Mouse (Mus musculus) kidney, postnatal 10 days (tissue): ENCODE data around the gene Entpd7.

ENCODE experiments used
- DNase-seq: peaks from one replicate; pipeline ENCODE4 v3.0.0; 2021; ENCODE audit warnings: mixed read lengths

The Entpd7 gene

DNA sequence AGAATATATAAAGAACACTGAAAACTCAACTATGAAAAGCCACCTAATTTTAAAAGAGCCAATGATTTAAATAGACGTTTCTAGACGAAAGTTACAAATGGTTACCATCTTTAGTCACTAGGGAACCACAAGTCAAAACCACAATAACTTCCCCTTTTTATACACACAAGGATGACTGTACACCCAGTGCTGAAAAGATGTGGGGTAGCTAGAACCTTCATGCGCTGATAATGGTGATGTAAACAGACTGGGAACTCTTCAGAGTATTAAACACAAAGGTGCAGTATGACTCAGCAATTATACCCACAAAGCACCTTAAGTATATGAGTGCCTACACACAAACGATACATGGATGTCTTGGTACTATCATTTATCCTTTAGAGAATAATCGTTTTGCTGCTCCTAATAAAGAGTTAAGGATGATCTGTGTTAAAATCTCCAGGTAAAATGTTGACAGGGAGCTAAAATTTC is 82.1 kb downstream of the Entpd7 start:
- no peak for DNase-seq

DNA sequence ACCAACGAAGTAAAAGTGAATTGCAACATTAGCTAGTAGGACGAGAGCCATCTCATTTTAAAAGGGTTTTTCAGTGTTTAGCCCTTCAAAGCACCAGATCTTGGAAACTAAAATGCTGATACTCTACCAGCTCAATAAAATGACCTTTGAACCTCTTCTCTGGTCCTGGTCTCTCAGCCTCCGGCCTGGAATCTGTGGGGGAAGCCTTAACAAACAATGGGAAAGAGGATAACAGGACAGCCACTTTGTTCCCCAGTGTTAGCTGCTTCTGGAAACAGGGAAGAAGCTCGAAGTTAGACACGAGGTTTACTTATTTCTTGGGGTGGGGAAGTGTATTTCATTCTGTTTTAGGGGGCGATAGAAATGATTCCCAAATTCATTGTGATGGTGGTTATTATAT is 82.8 kb downstream of the Entpd7 start:
- DNase-seq: no peak

- no peak for DNase-seq
These were observed 86.0 kb downstream of the Entpd7 start for GRCm38 (mm10) chr19:43775433-43775832.

GRCm38 (mm10) chr19:43776561-43776960 is 87.1 kb downstream of the Entpd7 start:
- no peak for DNase-seq

- DNase-seq: no peak
These were observed 87.8 kb downstream of the Entpd7 start for GRCm38 (mm10) chr19:43777308-43777707.

- DNase-seq: no peak
These were observed 90.9 kb downstream of the Entpd7 start for GRCm38 (mm10) chr19:43780391-43780790.

- peak; percentile 29 for DNase-seq
These were observed 92.5 kb downstream of the Entpd7 start, which contains the start of gene Abcc2 for GRCm38 (mm10) chr19:43781980-43782379. TSS of gene Abcc2 (plus strand) at chr19:43782192.
